Mouse (Mus musculus) liver, embryonic 16.5 days (tissue): Measurements from ENCODE around the gene Grik1. TPM values are rescaled to one million over a fixed set of nuclear protein-coding genes. Genes with fewer than 3 reads are reported as not detected.

Source experiments
- ATAC-seq: fragments of 200-750 bp; cut with Nextera tagmentation; 2 replicates; pipeline ENCODE4 v1.8.0; 2017; ENCODE audit warnings: low read depth, mild to moderate bottlenecking, moderate number of reproducible peaks, moderate library complexity
- H3K27ac ChIP-seq: fragments of 300-500 bp; sonication (generic); 2 replicates; pipeline ENCODE4 v1.5.1; 2014; ENCODE audit warnings: mild to moderate bottlenecking, low read length
- H3K27me3 ChIP-seq: fragments of 300-500 bp; sonication (generic); 2 replicates; pipeline ENCODE4 v1.6.1; 2014; ENCODE audit warnings: low read depth, low read length, mixed read lengths; ENCODE audit not compliant: control insufficient read depth, insufficient read depth
- H3K36me3 ChIP-seq: fragments of 300-500 bp; sonication (generic); 2 replicates; pipeline ENCODE4 v1.6.1; 2014; ENCODE audit warnings: mild to moderate bottlenecking; ENCODE audit not compliant: control insufficient read depth, insufficient read depth
- H3K4me1 ChIP-seq: fragments of 300-500 bp; sonication (generic); 2 replicates; pipeline ENCODE4 v1.6.1; 2014; ENCODE audit warnings: low read depth, low read length, mixed read lengths; ENCODE audit not compliant: control insufficient read depth
- H3K4me2 ChIP-seq: fragments of 300-500 bp; sonication (generic); 2 replicates; pipeline ENCODE4 v1.6.1; 2014; ENCODE audit warnings: low read depth, low read length, mixed read lengths
- H3K4me3 ChIP-seq: fragments of 300-500 bp; sonication (generic); 2 replicates; pipeline ENCODE4 v1.5.1; 2014; ENCODE audit warnings: low read depth, mild to moderate bottlenecking, low read length
- H3K9ac ChIP-seq: fragments of 300-500 bp; sonication (generic); 2 replicates; pipeline ENCODE4 v1.6.1; 2014; ENCODE audit warnings: low read depth, low read length
- H3K9me3 ChIP-seq: fragments of 300-500 bp; sonication (generic); replicated peaks from 2 replicates; pipeline ENCODE4 v1.6.1; 2016; ENCODE audit warnings: low read length; ENCODE audit not compliant: control insufficient read depth
- whole genome bisulfite sequencing: fragments of 180-500 bp; shearing (Covaris S2); extraction: QIAGEN DNeasy Blood & Tissue Kit; methylation state at CpG from one replicate; pipeline ENCODE4 v1.1.7; 2014; ENCODE audit not compliant: insufficient replicate concordance; 5-methylcytosine and 5-hydroxymethylcytosine counted together
- polyA plus RNA-seq: library from polyadenylated mRNA; unstranded; fragments of >200 nt; fragmentation: Nextera tagmentation; extraction: Ambion mirVana; gene quantifications from 2 replicates; pipeline ENCODE4 v1.2.1, GENCODE M21; 2015

The Grik1 gene
- polyA plus RNA-seq, 1 experiment from 2014 or later: not detected

- no peak for ATAC-seq
- 55% methylated on average over 6 of the region's 6 CpGs for WGBS
- H3K27me3 ChIP-seq: no peaks in the 10 kb centered on the region
- H3K27ac ChIP-seq: no peak overlapping the region
- H3K9me3 ChIP-seq: no peaks in the 10 kb centered on the region
- no peaks in the 10 kb centered on the region for H3K4me1 ChIP-seq
- no peak overlapping the region for H3K4me3 ChIP-seq
- no peaks in the 10 kb centered on the region for H3K36me3 ChIP-seq
- no peak overlapping the region for H3K4me2 ChIP-seq
- no peak overlapping the region for H3K9ac ChIP-seq
Observed at GRCm38 (mm10) chr16:88178813-88179212, 111.3 kb downstream of the Grik1 start.

- H3K4me2 ChIP-seq: no peak overlapping the region
- H3K27me3 ChIP-seq: no peaks in the 10 kb centered on the region
- no peak overlapping the region for H3K9ac ChIP-seq
- no peaks in the 10 kb centered on the region for H3K36me3 ChIP-seq
- H3K4me3 ChIP-seq: no peak overlapping the region
- 51% methylated on average over 3 of the region's 3 CpGs for WGBS
- no peak overlapping the region for H3K27ac ChIP-seq
- H3K9me3 ChIP-seq: no peaks in the 10 kb centered on the region
- no peak for ATAC-seq
- H3K4me1 ChIP-seq: no peaks in the 10 kb centered on the region
Observed at GRCm38 (mm10) chr16:88177364-88177763, 112.7 kb downstream of the Grik1 start.

- H3K4me3 ChIP-seq: no peak overlapping the region
- no peak for ATAC-seq
- H3K27ac ChIP-seq: no peak overlapping the region
- H3K36me3 ChIP-seq: no peaks in the 10 kb centered on the region
- no peaks in the 10 kb centered on the region for H3K9me3 ChIP-seq
- no peak overlapping the region for H3K9ac ChIP-seq
- no peak overlapping the region for H3K4me2 ChIP-seq
- 63% methylated on average over 9 of the region's 9 CpGs for WGBS
- no peaks in the 10 kb centered on the region for H3K27me3 ChIP-seq
- H3K4me1 ChIP-seq: no peaks in the 10 kb centered on the region
Observed at GRCm38 (mm10) chr16:88174083-88174721, 115.9 kb downstream of the Grik1 start.

DNA sequence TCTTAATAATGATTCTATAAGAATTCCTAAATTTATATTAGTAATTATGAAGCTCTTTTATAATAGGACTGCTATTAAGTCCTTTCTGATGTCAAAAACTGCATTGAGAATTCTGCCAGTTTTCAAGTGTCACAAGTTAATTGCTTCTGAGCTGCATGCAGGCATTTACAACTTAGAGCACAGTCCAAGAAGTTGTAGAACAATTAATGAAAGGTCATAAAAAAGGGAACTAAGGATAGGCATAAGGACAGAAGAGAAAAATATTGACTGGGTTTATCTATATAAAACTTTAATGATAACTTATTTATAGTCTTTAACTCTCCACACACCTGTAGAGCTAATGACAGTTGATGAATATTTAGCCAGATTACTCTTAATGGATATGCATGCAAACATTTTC is 123.5 kb downstream of the Grik1 start:
- H3K4me3 ChIP-seq: no peak overlapping the region
- no peak overlapping the region for H3K27ac ChIP-seq

GRCm38 (mm10) chr16:88142574-88142973 is 147.5 kb downstream of the Grik1 start:
- ATAC-seq: no peak
- no peak overlapping the region for H3K9ac ChIP-seq

More for the DNA sequence above, 123.5 kb downstream of the Grik1 start:
- Histone ChIP-seq H3K9me3 (no peaks in the 10 kb centered on the region), H3K27me3 (no peaks in the 10 kb centered on the region), H3K4me2 (no peak overlapping the region), H3K4me1 (no peaks in the 10 kb centered on the region), H3K9ac (no peak overlapping the region), H3K36me3 (no peaks in the 10 kb centered on the region)
- no peak for ATAC-seq

DNA sequence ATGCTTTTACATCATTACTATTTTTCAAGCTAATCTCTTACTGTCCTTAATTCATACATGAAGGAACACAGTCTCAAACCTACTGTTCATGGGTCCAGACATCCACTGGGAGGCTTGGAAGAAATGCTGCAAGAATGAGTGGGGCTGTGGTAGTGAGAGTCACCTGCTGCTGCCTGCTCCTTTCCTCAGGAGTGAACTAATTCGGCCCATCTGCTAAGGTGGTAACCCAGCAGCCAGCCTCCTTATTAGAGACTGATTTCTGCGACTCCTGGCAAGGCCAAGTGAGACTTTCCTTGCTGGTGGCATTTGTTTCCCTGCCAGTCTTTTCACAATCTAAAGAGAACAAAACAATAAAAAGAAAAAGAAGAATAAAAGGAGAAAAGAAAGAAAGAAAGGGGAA is 147.9 kb downstream of the Grik1 start:
- H3K27me3 ChIP-seq: no peaks in the 10 kb centered on the region
- H3K36me3 ChIP-seq: no peaks in the 10 kb centered on the region
- no peak for ATAC-seq
- H3K4me3 ChIP-seq: no peak overlapping the region
- no peaks in the 10 kb centered on the region for H3K9me3 ChIP-seq
- H3K27ac ChIP-seq: no peak overlapping the region
- H3K4me1 ChIP-seq: no peaks in the 10 kb centered on the region
- 30% methylated on average over 2 of the region's 2 CpGs for WGBS
- H3K4me2 ChIP-seq: no peak overlapping the region
- H3K9ac ChIP-seq: no peak overlapping the region

More at GRCm38 (mm10) chr16:88142574-88142973, 147.5 kb downstream of the Grik1 start:
- H3K9me3 ChIP-seq: no peaks in the 10 kb centered on the region
- H3K27me3 ChIP-seq: no peaks in the 10 kb centered on the region
- 48% methylated on average over 2 of the region's 2 CpGs for WGBS
- no peak overlapping the region for H3K4me3 ChIP-seq
- no peaks in the 10 kb centered on the region for H3K36me3 ChIP-seq
- no peak overlapping the region for H3K4me2 ChIP-seq
- no peak overlapping the region for H3K27ac ChIP-seq
- H3K4me1 ChIP-seq: no peaks in the 10 kb centered on the region

GRCm38 (mm10) chr16:88141594-88141993 is 148.5 kb downstream of the Grik1 start:
- WGBS: 67% methylated on average over 2 of the region's 2 CpGs
- ATAC-seq: no peak
- Histone ChIP-seq H3K4me3 (no peak overlapping the region), H3K4me2 (no peak overlapping the region), H3K36me3 (no peaks in the 10 kb centered on the region), H3K9ac (no peak overlapping the region), H3K27me3 (no peaks in the 10 kb centered on the region), H3K9me3 (no peaks in the 10 kb centered on the region), H3K4me1 (no peaks in the 10 kb centered on the region), H3K27ac (no peak overlapping the region)

- Histone ChIP-seq H3K9ac (no peak overlapping the region), H3K4me2 (no peak overlapping the region), H3K4me1 (no peaks in the 10 kb centered on the region), H3K36me3 (no peaks in the 10 kb centered on the region), H3K4me3 (no peak overlapping the region), H3K9me3 (no peaks in the 10 kb centered on the region), H3K27ac (no peak overlapping the region), H3K27me3 (no peaks in the 10 kb centered on the region)
- WGBS: 26% methylated on average over 1 of the region's 1 CpGs
- ATAC-seq: no peak
Observed at GRCm38 (mm10) chr16:88138913-88139312, 151.2 kb downstream of the Grik1 start.

DNA sequence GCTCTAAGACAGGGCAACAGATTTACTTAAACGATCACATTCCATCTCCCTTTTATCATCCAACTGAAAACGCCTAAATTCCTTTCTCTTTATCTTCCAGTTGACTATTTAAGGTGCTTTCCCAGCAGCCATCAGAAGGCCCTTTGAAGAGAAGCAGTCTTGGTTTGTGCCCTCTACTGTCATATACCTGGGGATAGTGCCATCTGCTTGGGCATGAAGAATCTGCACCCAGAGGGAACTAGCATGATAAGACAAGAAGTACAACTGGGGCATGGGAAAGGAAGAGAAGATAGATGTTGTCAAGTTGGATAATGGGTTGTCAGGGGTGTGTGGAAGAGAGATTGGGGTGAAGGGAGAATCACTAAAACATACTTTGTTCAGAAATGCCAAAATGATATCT is 157.1 kb downstream of the Grik1 start:
- no peak overlapping the region for H3K4me2 ChIP-seq
- H3K9ac ChIP-seq: no peak overlapping the region
- H3K4me1 ChIP-seq: no peaks in the 10 kb centered on the region
- no peak overlapping the region for H3K4me3 ChIP-seq
- no peaks in the 10 kb centered on the region for H3K9me3 ChIP-seq
- 45% methylated on average over 2 of the region's 2 CpGs for WGBS
- no peaks in the 10 kb centered on the region for H3K27me3 ChIP-seq
- H3K36me3 ChIP-seq: no peaks in the 10 kb centered on the region
- ATAC-seq: no peak
- no peak overlapping the region for H3K27ac ChIP-seq
